In genomic region chrX:145938295-145938966, GRCm38 (mm10) we compare ENCODE assay signal across 18 mouse cellular contexts.
"Had no signal": no experiment of that assay in that cellular context is flagged by ENCODE, and none has a peak within 500 bp of the region (broad histone marks: within the 10 kb centered on the region; RNA-seq: fewer than 3 reads in every experiment).

No protein-coding gene starts in this region.

- H3K27me3 ChIP-seq: limb, embryonic 12.5 days; limb, embryonic 15.5 days had no signal

- ATAC-seq: intestine, postnatal 0 days had no signal

- DNase-seq: kidney, adult 2 months; kidney, postnatal 25 days; layer of hippocampus, adult 9-11 months; layer of hippocampus, postnatal 36 days; left cerebral cortex, postnatal 4 days; lung, adult 2 months; lung, postnatal 14 days; lung, postnatal 4 days; midbrain, embryonic 14.5 days; right cerebral cortex, postnatal 4 days; thymus, postnatal 25 days had no signal

- H3K4me1 ChIP-seq: limb, embryonic 12.5 days; limb, embryonic 15.5 days had no signal

- H3K27ac ChIP-seq: kidney, postnatal 0 days; layer of hippocampus, adult 2 months; left cerebral cortex, adult 2 months; limb, embryonic 12.5 days; limb, embryonic 15.5 days had no signal

- H3K4me3 ChIP-seq: layer of hippocampus, adult 2 months; left cerebral cortex, adult 2 months; limb, embryonic 12.5 days; limb, embryonic 15.5 days had no signal

- H3K9ac ChIP-seq: limb, embryonic 12.5 days; limb, embryonic 15.5 days had no signal

- H3K4me2 ChIP-seq: limb, embryonic 12.5 days; limb, embryonic 15.5 days; midbrain, embryonic 11.5 days had no signal

- H3K9me3 ChIP-seq: limb, embryonic 12.5 days; limb, embryonic 15.5 days had no signal

- H3K36me3 ChIP-seq: limb, embryonic 12.5 days; limb, embryonic 15.5 days had no signal
